Mouse (Mus musculus) cerebellum, adult 2 months (tissue): ENCODE data around the gene Olfr923.

Experiments
- CTCF ChIP-seq: fragments of 200-500 bp; IDR thresholded peaks from 2 replicates; pipeline ENCODE4 v1.5.1; 2011; ENCODE audit warnings: low read depth, mild to moderate bottlenecking, control low read depth, low read length, moderate library complexity, borderline replicate concordance; ENCODE audit not compliant: insufficient read depth
- POLR2A ChIP-seq: fragments of 200-500 bp; IDR thresholded peaks from 2 replicates; pipeline ENCODE4 v1.6.1; 2011; ENCODE audit warnings: low read length, control low read depth, borderline replicate concordance; ENCODE audit not compliant: insufficient read depth

GRCm38 (mm10) chr9:38792689-38793088, 33.7 kb upstream of the Olfr923 start:
- TF ChIP-seq CTCF = no peak
- TF ChIP-seq POLR2A = no peak
